Mouse (Mus musculus): ENCODE data around the gene Naa25. TPM values are rescaled to one million over a fixed set of nuclear protein-coding genes. Genes with fewer than 3 reads are reported as not detected.
A peak's percentile ranks its signal among the peaks of the same experiment; 100 is the strongest.
"Not testable (repeated sequence)": the region's sequence is repeated elsewhere in the genome, so short reads cannot be mapped to it uniquely, and the experiment has no call there.

The Naa25 gene
- polyA plus RNA-seq, 1 experiment from 2014 or later: 43.5 TPM

GRCm38 (mm10) chr5:121374790-121375189 is 22.9 kb upstream of the Naa25 start:
- TF ChIP-seq CTCF (IDR thresholded peaks at IDR 0.05; ENCODE audit: low read depth): no peak
- no peak for DNase-seq
- no peak for ATAC-seq (ENCODE audit: insufficient read depth)
- 83% methylated on average over 3 of the region's 3 CpGs for WGBS
- Histone ChIP-seq H3K27me3 (ENCODE audit: insufficient read depth, low read length) (no peaks in the 10 kb centered on the region), H3K4me2 (no peak overlapping the region), H3K36me3 (ENCODE audit: insufficient read depth) (peaks cover 91% of the 10 kb centered on the region), H3K4me3 (ENCODE audit: low read depth, low read length) (no peak overlapping the region), H3K9me3 (ENCODE audit: low read depth, low read length) (no peaks in the 10 kb centered on the region), H3K27ac (ENCODE audit: low read depth) (no peak overlapping the region), H3K4me1 (ENCODE audit: insufficient read depth) (no peaks in the 10 kb centered on the region), H3K9ac (no peak overlapping the region)

- not testable (repeated sequence) for H3K27ac ChIP-seq (ENCODE audit: low read depth); H3K4me2 ChIP-seq; H3K27me3 ChIP-seq (ENCODE audit: insufficient read depth, low read length); H3K4me1 ChIP-seq (ENCODE audit: insufficient read depth); H3K9me3 ChIP-seq (ENCODE audit: low read depth, low read length); H3K4me3 ChIP-seq (ENCODE audit: low read depth, low read length); H3K9ac ChIP-seq; ATAC-seq (ENCODE audit: insufficient read depth)
- WGBS: 73% methylated on average over 5 of the region's 5 CpGs
- peaks cover 92% of the 10 kb centered on the region for H3K36me3 ChIP-seq (ENCODE audit: insufficient read depth)
- DNase-seq: peak; percentile 60
- TF ChIP-seq CTCF (IDR thresholded peaks at IDR 0.05; ENCODE audit: low read depth): peak; percentile 54
Observed at GRCm38 (mm10) chr5:121376972-121377371, 20.8 kb upstream of the Naa25 start.

- Histone ChIP-seq H3K27ac (ENCODE audit: low read depth) (no peak overlapping the region), H3K4me2 (no peak overlapping the region), H3K27me3 (ENCODE audit: insufficient read depth, low read length) (no peaks in the 10 kb centered on the region), H3K4me3 (ENCODE audit: low read depth, low read length) (no peak overlapping the region), H3K4me1 (ENCODE audit: insufficient read depth) (no peaks in the 10 kb centered on the region), H3K9me3 (ENCODE audit: low read depth, low read length) (no peaks in the 10 kb centered on the region), H3K9ac (no peak overlapping the region), H3K36me3 (ENCODE audit: insufficient read depth) (peaks cover 79% of the 10 kb centered on the region)
- ATAC-seq (ENCODE audit: insufficient read depth) (no peak), DNase-seq (no peak)
- TF ChIP-seq CTCF (IDR thresholded peaks at IDR 0.05; ENCODE audit: low read depth): no peak
- WGBS: 85% methylated on average over 13 of the region's 13 CpGs
Observed at GRCm38 (mm10) chr5:121378678-121379256, 19.0 kb upstream of the Naa25 start.

- no peak overlapping the region for H3K4me2 ChIP-seq
- no peaks in the 10 kb centered on the region for H3K27me3 ChIP-seq (ENCODE audit: insufficient read depth, low read length)
- H3K4me3 ChIP-seq (ENCODE audit: low read depth, low read length): no peak overlapping the region
- H3K9me3 ChIP-seq (ENCODE audit: low read depth, low read length): no peaks in the 10 kb centered on the region
- H3K36me3 ChIP-seq (ENCODE audit: insufficient read depth): peaks cover 63% of the 10 kb centered on the region
- ATAC-seq (ENCODE audit: insufficient read depth): no peak
- TF ChIP-seq CTCF (IDR thresholded peaks at IDR 0.05; ENCODE audit: low read depth): peak; percentile 60
- H3K27ac ChIP-seq (ENCODE audit: low read depth): no peak overlapping the region
- WGBS: 89% methylated on average over 2 of the region's 2 CpGs
- no peak overlapping the region for H3K9ac ChIP-seq
- DNase-seq: peak; percentile 14
- H3K4me1 ChIP-seq (ENCODE audit: insufficient read depth): no peaks in the 10 kb centered on the region
Observed at GRCm38 (mm10) chr5:121380692-121381091, 17.0 kb upstream of the Naa25 start.

GRCm38 (mm10) chr5:121383857-121384756 is 13.6 kb upstream of the Naa25 start:
- Histone ChIP-seq H3K27me3 (ENCODE audit: insufficient read depth, low read length) (no peaks in the 10 kb centered on the region), H3K36me3 (ENCODE audit: insufficient read depth) (peaks cover 31% of the 10 kb centered on the region), H3K4me3 (ENCODE audit: low read depth, low read length) (peak overlapping the region; percentile 75), H3K4me2 (peak overlapping the region; percentile 78), H3K27ac (ENCODE audit: low read depth) (no peak overlapping the region), H3K9ac (peak overlapping the region; percentile 83), H3K4me1 (ENCODE audit: insufficient read depth) (no peaks in the 10 kb centered on the region), H3K9me3 (ENCODE audit: low read depth, low read length) (no peaks in the 10 kb centered on the region)
- 52% methylated on average over 10 of the region's 10 CpGs for WGBS
- no peak for TF ChIP-seq CTCF (IDR thresholded peaks at IDR 0.05; ENCODE audit: low read depth)
- DNase-seq (peak; percentile 35), ATAC-seq (ENCODE audit: insufficient read depth) (no peak)

GRCm38 (mm10) chr5:121384757-121385460 is 12.8 kb upstream of the Naa25 start:
- H3K27me3 ChIP-seq (ENCODE audit: insufficient read depth, low read length): no peaks in the 10 kb centered on the region
- DNase-seq: peak; percentile 71
- H3K4me3 ChIP-seq (ENCODE audit: low read depth, low read length): peak overlapping the region; percentile 75
- no peaks in the 10 kb centered on the region for H3K4me1 ChIP-seq (ENCODE audit: insufficient read depth)
- WGBS: 1% methylated on average over 47 of the region's 47 CpGs
- H3K9ac ChIP-seq: peak overlapping the region; percentile 83
- H3K36me3 ChIP-seq (ENCODE audit: insufficient read depth): peaks cover 23% of the 10 kb centered on the region
- ATAC-seq (ENCODE audit: insufficient read depth): peak; percentile 71
- no peaks in the 10 kb centered on the region for H3K9me3 ChIP-seq (ENCODE audit: low read depth, low read length)
- no peak for TF ChIP-seq CTCF (IDR thresholded peaks at IDR 0.05; ENCODE audit: low read depth)
- peak overlapping the region; percentile 78 for H3K4me2 ChIP-seq
- peak overlapping the region; percentile 83 for H3K27ac ChIP-seq (ENCODE audit: low read depth)

Measured in lung, embryonic 14.5 days (tissue).